Mouse (Mus musculus) kidney, embryonic 16.5 days (tissue): Measurements from ENCODE around the gene Fcamr. TPM values are rescaled to one million over a fixed set of nuclear protein-coding genes. Genes with fewer than 3 reads are reported as not detected.

Source experiments
- ATAC-seq: fragments of 200-750 bp; cut with Nextera tagmentation; 2 replicates; pipeline ENCODE4 v1.8.0; 2017; ENCODE audit warnings: moderate TSS enrichment; ENCODE audit not compliant: low FRiP score, low TSS enrichment
- H3K27ac ChIP-seq: fragments of 300-500 bp; sonication (generic); 2 replicates; pipeline ENCODE4 v1.5.1; 2014; ENCODE audit warnings: low read length
- H3K27me3 ChIP-seq: fragments of 300-500 bp; sonication (generic); 2 replicates; pipeline ENCODE4 v1.6.1; 2014; ENCODE audit warnings: low read length, control low read depth, mixed read lengths; ENCODE audit not compliant: insufficient read depth
- H3K36me3 ChIP-seq: fragments of 300-500 bp; sonication (generic); 2 replicates; pipeline ENCODE4 v1.6.1; 2014; ENCODE audit warnings: low read length, control low read depth, mixed read lengths; ENCODE audit not compliant: insufficient read depth
- H3K4me1 ChIP-seq: fragments of 300-500 bp; sonication (generic); 2 replicates; pipeline ENCODE4 v1.6.1; 2014; ENCODE audit warnings: low read length, control low read depth, mixed read lengths; ENCODE audit not compliant: insufficient read depth
- H3K4me2 ChIP-seq: fragments of 300-500 bp; sonication (generic); replicated peaks from 2 replicates; pipeline ENCODE4 v1.6.1; 2014; ENCODE audit warnings: low read depth, low read length
- H3K4me3 ChIP-seq: fragments of 300-500 bp; sonication (generic); 2 replicates; pipeline ENCODE4 v1.5.1; 2014; ENCODE audit warnings: mild to moderate bottlenecking, low read length
- H3K9ac ChIP-seq: fragments of 300-500 bp; sonication (generic); replicated peaks from 2 replicates; pipeline ENCODE4 v1.6.1; 2014; ENCODE audit warnings: low read length
- H3K9me3 ChIP-seq: fragments of 300-500 bp; sonication (generic); 2 replicates; pipeline ENCODE4 v1.6.1; 2016; ENCODE audit warnings: low read length, control low read depth
- WGBS: fragments of 180-500 bp; shearing (Covaris S2); extraction: QIAGEN DNeasy Blood & Tissue Kit; methylation state at CpG from one replicate; pipeline ENCODE4 v1.1.7; 2014; 5-methylcytosine and 5-hydroxymethylcytosine counted together
- polyA plus RNA-seq: library from polyadenylated mRNA; unstranded; fragments of >200 nt; fragmentation: Nextera tagmentation; extraction: Ambion mirVana; gene quantifications from 2 replicates; pipeline ENCODE4 v1.2.1, GENCODE M21; 2015

Fcamr gene
- polyA plus RNA-seq, 1 experiment from 2014 or later: not detected

DNA sequence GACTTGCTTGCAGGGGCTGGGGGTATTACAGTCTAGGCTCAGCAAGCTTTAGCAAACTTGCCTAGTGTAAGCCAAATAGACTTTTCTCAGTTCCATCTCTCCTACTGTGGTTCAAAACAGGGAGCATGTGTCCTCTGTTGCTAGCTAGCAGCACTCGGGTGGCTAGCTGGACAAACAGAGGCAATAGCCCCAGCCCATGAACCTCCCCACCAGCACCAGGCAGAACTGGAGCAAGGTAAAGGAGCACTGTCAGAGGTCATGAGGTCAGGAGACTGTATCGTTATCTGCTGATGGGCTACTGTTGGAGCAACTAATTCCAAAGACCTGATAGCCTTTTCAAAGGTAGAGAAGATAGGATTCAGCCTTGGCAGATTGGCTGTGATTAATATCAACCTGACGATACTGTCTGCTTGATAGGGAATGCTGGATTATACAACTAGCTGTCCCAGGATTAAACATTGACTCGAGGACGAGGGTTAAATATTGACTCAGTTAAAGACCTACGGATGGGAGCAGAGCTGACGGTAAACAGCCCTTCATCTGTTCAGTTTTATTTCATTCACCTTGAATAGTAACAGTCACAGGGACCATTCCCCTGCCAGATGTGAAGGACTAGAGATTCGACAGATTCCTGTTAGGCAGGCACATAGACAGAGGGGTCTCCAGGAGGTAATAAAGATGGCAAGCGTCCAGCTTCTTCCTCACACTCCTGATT lies 21.4 kb downstream of the Fcamr start:
- 59% methylated on average over 9 of the region's 9 CpGs for WGBS
- Histone ChIP-seq H3K4me2 (no peak overlapping the region), H3K27me3 (no peaks in the 10 kb centered on the region), H3K9ac (no peak overlapping the region), H3K36me3 (no peaks in the 10 kb centered on the region), H3K4me1 (no peaks in the 10 kb centered on the region), H3K9me3 (no peaks in the 10 kb centered on the region), H3K4me3 (no peak overlapping the region), H3K27ac (peak overlapping the region; percentile 57)
- peak; percentile 76 for ATAC-seq

DNA sequence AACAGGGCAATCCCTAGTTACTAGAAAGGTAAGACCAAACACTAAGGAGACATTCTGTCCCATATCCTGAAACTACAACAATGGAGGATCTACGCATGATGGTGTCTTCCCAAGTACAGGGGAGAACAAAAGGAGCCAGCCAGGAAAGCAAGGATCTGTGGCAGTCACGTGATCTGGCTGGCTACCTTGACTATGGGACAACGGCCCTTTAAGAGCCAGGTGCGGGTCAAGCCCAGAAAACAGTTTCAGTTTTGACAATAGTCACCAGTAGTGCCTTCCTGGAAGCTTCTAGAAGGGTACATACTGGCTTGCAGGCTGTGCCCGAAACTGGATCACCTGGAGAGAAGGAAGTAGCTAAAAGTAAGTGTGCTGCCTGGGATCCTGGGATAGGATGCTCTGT lies 25.7 kb downstream of the Fcamr start, which contains the start of gene Pigr:
Gene Pigr, plus strand, starts transcription at position 237 of the 400 bp plus-strand sequence.
- Histone ChIP-seq H3K4me3 (no peak within 1 kb of the TSS), H3K4me1 (peaks cover 6% of the 10 kb centered on the region; the same call in 1 of the 2 replicates), H3K27me3 (no peaks in the 10 kb centered on the region), H3K27ac (no peak within 1 kb of the TSS), H3K4me2 (no peak within 1 kb of the TSS), H3K9me3 (no peaks in the 10 kb centered on the region), H3K9ac (no peak within 1 kb of the TSS), H3K36me3 (no peaks in the 10 kb centered on the region)
- no peak for ATAC-seq
- WGBS: 89% methylated on average over 5 of the region's 5 CpGs

DNA sequence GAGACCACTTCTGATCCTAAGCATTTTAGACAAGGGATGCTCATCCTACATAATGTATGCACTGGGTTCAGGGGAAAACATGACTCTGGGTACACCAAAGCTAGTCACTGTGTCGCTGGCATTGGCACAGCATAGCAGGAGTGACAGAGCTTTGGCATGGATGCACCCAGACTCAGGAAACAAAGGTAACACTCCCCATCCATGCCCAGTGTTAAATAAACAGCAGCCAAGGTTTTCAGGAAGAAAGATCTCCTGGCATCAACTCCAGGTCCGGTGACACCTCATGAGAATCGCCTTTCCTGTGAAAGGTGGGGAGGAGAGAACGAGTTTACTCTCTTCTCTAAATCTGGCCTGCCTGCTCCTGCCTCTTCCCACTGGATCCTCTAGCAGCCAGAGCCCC lies 28.0 kb downstream of the Fcamr start:
- 76% methylated on average over 4 of the region's 4 CpGs for WGBS
- no peaks in the 10 kb centered on the region for H3K9me3 ChIP-seq
- ATAC-seq: no peak
- no peaks in the 10 kb centered on the region for H3K36me3 ChIP-seq
- H3K9ac ChIP-seq: no peak overlapping the region
- H3K4me2 ChIP-seq: no peak overlapping the region
- no peak overlapping the region for H3K4me3 ChIP-seq
- no peak overlapping the region for H3K27ac ChIP-seq
- peaks cover 23% of the 10 kb centered on the region for H3K4me1 ChIP-seq
- no peaks in the 10 kb centered on the region for H3K27me3 ChIP-seq

DNA sequence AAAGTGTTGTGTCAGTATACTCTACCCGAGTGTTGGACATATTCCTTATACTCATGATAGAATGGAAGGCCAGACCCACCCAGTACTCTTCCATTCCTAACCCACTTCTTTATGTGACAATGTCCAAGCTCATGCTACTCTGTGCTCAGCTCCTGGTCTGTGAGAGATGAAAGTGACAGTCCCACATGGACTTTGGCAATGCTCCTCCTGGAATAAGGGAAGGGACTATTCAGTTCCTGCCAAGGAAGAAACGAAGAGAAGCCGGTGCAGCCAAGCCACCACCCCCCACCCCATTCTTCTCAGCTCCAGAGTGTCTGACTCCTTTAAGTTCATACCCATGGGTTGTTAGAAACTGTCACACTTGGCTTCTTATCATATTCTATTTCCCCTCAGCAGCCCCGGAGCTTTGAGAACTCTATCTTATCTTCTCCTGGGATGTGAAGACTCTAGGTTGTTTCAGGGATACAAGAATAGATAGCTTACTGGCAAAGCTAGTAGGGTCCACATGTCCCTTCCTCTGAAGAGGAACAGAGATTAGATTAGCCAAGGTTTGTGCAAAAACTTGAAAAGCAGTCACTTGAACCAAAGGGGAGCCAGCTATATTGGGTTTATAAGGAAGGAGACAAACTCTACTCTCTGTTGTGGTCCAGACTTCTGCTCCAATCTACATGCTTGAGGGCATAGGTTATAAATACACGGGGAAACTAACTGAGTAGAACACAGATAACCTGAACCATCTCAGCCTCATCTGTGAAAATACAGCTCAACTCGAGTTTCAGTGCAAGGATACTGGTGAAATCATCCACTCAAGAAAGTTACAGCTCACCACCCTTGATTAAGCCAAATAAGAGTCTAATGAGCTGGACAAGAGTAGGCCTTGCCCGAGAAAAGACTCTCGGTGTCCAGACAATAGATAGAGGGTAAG lies 29.5 kb downstream of the Fcamr start:
- Histone ChIP-seq H3K9me3 (no peaks in the 10 kb centered on the region), H3K36me3 (no peaks in the 10 kb centered on the region), H3K27ac (no peak overlapping the region), H3K27me3 (no peaks in the 10 kb centered on the region), H3K9ac (no peak overlapping the region), H3K4me1 (peaks cover 23% of the 10 kb centered on the region), H3K4me3 (no peak overlapping the region), H3K4me2 (no peak overlapping the region)
- WGBS: 56% methylated on average over 8 of the region's 8 CpGs
- peak; percentile 12; the same call in 1 of the 2 replicates for ATAC-seq

DNA sequence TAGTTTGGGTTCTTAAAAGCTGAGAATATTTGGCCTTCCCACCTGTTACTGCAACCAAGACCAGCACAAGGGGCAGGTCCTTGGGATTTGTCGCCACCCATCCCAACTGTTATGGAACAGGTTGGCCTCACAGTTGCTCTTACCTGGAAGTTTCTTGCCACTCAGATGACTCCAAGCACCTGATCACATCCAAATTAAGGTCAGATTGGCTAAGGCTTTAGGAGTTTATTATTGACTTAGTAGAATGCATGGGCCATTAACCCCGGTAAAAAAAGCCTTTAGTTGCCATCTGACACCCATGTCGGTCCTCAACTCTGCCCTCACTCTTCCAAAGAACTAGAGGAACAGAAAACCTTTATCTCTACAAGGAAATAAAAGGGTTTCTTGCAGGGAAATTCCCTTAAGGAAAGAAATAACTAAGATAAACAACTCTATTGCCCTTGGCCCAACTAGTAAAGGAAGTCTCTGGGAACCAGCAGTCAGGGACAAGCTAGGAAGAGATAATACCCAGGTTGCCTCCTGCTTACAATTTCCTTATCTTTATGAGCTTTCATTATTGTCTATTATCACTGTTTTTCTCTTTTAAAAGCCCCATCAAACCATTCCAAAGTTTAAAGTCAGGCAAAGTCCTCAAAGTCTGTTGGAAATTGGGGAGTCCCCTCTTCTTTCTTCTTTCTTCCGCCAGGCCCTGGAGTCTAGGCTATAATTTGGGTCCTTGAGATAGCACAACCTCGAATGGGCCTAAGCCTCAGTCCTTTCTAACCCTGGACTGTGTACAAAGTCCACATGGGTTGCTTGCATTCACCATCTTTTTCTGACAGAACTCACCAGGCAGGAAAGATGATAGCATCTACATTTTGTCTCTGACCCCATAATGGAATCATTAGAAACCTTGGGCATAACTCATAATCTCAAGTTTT lies 31.8 kb downstream of the Fcamr start:
- no peaks in the 10 kb centered on the region for H3K9me3 ChIP-seq
- H3K27me3 ChIP-seq: no peaks in the 10 kb centered on the region
- H3K27ac ChIP-seq: peak overlapping the region; percentile 29; the same call in 1 of the 2 replicates
- H3K4me2 ChIP-seq: no peak overlapping the region
- no peaks in the 10 kb centered on the region for H3K36me3 ChIP-seq
- H3K4me3 ChIP-seq: no peak overlapping the region
- peak; percentile 83 for ATAC-seq
- no peak overlapping the region for H3K9ac ChIP-seq
- peaks cover 23% of the 10 kb centered on the region for H3K4me1 ChIP-seq
- WGBS: 49% methylated on average over 5 of the region's 5 CpGs

DNA sequence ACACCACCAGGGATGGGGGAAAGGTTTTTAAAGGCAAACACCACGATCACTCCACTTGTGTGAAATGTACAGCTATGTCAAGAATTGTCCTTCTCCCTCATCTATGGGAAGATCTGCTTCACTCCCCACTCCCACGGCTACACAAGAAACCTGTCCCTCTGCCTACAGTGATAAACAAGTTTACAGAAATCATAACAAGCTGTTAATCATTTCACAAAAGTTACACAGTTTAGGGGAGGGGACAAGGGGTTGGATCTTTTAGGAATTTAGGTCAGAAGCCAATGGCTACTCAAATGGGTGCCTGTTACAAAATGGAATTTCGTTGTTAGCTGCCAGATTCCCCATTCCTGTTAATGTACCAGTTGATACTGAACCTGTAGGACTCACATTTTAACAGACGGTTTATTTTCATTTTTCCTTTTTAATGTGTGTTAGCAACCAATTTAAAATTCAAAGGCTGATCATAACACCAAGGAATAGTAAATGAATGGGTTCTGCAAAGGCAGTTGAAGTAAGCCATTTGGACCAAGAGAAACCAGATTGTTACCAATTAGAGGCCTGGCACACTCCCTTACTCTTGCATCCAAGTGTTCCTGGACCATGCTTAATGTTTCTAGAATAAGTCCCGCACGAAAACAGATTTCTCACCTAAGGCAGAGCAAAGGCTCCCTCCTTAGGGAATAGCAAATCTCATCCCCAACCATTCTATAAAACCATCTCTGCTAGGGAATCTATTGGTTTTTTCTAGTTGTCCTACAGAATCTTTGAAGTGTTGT lies 34.6 kb downstream of the Fcamr start:
- WGBS: 84% methylated on average over 6 of the region's 6 CpGs
- Histone ChIP-seq H3K36me3 (no peaks in the 10 kb centered on the region), H3K9ac (no peak overlapping the region), H3K4me3 (no peak overlapping the region), H3K27me3 (no peaks in the 10 kb centered on the region), H3K9me3 (no peaks in the 10 kb centered on the region), H3K4me2 (no peak overlapping the region), H3K27ac (no peak overlapping the region), H3K4me1 (peaks cover 22% of the 10 kb centered on the region)
- no peak for ATAC-seq

DNA sequence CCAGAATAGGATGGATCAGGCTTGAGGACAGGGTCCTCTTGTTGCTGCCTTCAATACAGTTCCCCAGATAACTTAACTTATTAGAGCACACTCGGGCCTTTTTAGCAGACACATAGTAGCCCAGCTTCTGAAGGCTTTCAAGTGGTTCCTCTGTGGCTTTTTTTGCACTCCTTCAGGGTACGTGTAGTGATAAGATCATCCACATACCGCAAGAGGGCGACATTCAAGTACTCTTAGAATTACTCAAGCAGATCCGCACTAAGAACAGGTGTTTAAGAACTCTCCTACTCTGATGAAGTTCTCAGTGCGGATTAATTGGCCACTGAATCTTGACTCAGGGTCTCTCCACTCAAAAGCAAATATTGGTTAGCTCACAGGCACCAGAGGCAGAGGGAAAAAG lies 37.6 kb downstream of the Fcamr start:
- Histone ChIP-seq H3K4me1 (peaks cover 12% of the 10 kb centered on the region), H3K36me3 (no peaks in the 10 kb centered on the region), H3K4me2 (no peak overlapping the region), H3K9ac (no peak overlapping the region), H3K27ac (no peak overlapping the region), H3K4me3 (no peak overlapping the region), H3K27me3 (no peaks in the 10 kb centered on the region), H3K9me3 (no peaks in the 10 kb centered on the region)
- WGBS: 58% methylated on average over 6 of the region's 6 CpGs
- ATAC-seq: no peak

DNA sequence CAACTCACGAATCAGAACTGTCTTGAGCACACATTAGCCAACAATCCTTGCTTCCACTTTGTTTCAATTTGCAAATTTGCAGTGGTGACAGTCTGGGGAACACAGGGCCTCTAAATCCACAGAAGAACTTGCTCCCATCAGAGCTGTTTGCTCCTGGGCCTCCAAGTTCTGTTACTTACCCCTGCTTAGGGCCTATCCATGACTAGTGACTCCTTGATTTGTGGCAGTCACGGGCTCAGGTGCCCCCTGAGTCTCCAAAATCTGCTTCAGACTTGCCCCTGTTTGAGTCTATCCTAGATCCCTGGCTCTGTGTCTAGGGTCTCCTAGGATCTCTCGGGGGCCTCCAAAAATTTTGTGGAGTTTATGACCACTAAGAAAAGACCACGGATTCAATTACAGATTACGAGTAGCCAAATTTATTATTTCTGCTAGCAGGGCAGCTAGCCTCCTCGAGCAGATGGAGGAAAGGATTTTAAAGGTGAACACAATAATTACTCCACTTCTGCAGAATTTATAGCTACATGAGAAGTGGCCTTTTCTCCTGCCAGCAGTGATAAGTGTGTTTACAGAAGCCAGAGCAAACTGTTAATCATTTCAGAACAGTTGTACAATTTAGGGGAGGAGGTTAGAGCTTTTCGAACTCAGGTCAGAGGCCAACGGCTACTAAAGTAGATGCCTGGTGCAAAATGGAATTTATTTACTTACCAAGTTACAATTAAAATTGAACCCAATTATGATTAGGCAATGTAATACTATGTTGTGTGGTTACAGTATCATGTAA lies 40.1 kb downstream of the Fcamr start:
- no peaks in the 10 kb centered on the region for H3K9me3 ChIP-seq
- no peak for ATAC-seq
- 15% methylated on average over 8 of the region's 8 CpGs for WGBS
- H3K4me3 ChIP-seq: no peak overlapping the region
- H3K36me3 ChIP-seq: no peaks in the 10 kb centered on the region
- H3K4me2 ChIP-seq: no peak overlapping the region
- H3K4me1 ChIP-seq: peaks cover 9% of the 10 kb centered on the region
- H3K27me3 ChIP-seq: no peaks in the 10 kb centered on the region
- H3K9ac ChIP-seq: no peak overlapping the region
- no peak overlapping the region for H3K27ac ChIP-seq
